Mouse (Mus musculus): ENCODE measurements around the gene Grm4. TPM values are rescaled to one million over a fixed set of nuclear protein-coding genes. Genes with fewer than 3 reads are reported as not detected.

Gene Grm4
- polyA plus RNA-seq, 1 experiment from 2014 or later, result 0.59 TPM

GRCm38 (mm10) chr17:27480143-27481103 is 40.8 kb downstream of the Grm4 start:
- Histone ChIP-seq H3K4me3 (replicated peaks) (no peak overlapping the region), H3K36me3 (no peaks in the 10 kb centered on the region), H3K27ac (no peak overlapping the region), H3K9ac (replicated peaks) (no peak overlapping the region), H3K4me1 (replicated peaks) (peaks cover 19% of the 10 kb centered on the region), H3K27me3 (peaks cover 14% of the 10 kb centered on the region), H3K9me3 (0 out of 2 replicates have a peak, but pooled peaks cover 5% of the 10 kb centered on the region), H3K4me2 (no peak overlapping the region)
- ATAC-seq (ENCODE audit: insufficient number of reproducible peaks, insufficient read depth, low FRiP score, low TSS enrichment, low read depth), result no peak
- 63% methylated on average over 29 of the region's 29 CpGs for WGBS

DNA sequence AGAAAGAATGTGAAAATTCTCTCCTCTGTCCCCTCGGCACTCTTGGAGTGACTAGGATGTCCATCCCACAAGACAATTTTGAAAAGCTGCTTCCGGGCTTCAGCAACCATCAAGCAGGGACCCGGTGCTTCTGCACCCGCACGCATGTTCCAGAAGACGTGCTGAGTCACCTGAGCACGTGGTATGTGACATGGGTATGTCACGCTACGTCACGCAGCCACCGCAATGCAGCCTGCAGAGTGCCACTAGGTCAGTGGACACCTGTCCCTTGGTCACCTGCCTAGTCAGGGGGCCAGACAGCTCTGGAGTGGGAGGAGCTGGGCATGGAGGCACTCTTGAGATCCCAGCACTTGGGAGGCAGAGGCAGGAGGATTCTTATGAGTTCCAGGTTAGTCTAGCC is 45.6 kb downstream of the Grm4 start:
- ATAC-seq (ENCODE audit: insufficient number of reproducible peaks, insufficient read depth, low FRiP score, low TSS enrichment, low read depth), result no peak
- H3K27me3 ChIP-seq, result 0 out of 2 replicates have a peak, but pooled peaks cover 6% of the 10 kb centered on the region
- no peak overlapping the region for H3K27ac ChIP-seq
- WGBS, result 94% methylated on average over 11 of the region's 11 CpGs
- H3K4me1 ChIP-seq (replicated peaks), result peaks cover 4% of the 10 kb centered on the region; the same call in 1 of the 2 replicates
- H3K36me3 ChIP-seq, result no peaks in the 10 kb centered on the region
- H3K9me3 ChIP-seq, result 0 out of 2 replicates have a peak, but pooled peaks cover 5% of the 10 kb centered on the region
- no peak overlapping the region for H3K4me3 ChIP-seq (replicated peaks)
- no peak overlapping the region for H3K4me2 ChIP-seq
- H3K9ac ChIP-seq (replicated peaks), result no peak overlapping the region

DNA sequence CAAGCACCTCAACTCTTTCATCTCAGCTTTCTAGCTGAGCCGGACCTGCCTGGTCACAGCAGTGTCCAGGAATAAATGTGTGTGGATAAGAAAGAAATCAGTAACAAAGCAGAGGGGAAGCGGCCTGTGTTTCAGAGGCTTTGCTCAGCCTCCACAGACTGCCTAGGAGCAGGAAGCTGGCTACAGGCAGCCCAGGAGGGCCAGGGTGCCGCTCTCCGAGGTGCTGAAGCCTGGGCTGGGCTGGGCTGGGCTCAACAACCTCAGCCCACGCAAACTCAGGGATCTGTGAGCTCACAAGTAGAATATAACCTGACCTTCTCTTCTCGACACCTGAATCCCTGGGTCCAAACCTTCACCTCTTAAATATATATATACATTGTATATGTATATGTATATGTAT is 54.6 kb downstream of the Grm4 start:
- no peaks in the 10 kb centered on the region for H3K9me3 ChIP-seq
- no peak for ATAC-seq (ENCODE audit: insufficient number of reproducible peaks, insufficient read depth, low FRiP score, low TSS enrichment, low read depth)
- no peak overlapping the region for H3K9ac ChIP-seq (replicated peaks)
- no peak overlapping the region for H3K4me3 ChIP-seq (replicated peaks)
- no peaks in the 10 kb centered on the region for H3K4me1 ChIP-seq (replicated peaks)
- peaks cover 13% of the 10 kb centered on the region; the same call in 1 of the 2 replicates for H3K27me3 ChIP-seq
- no peaks in the 10 kb centered on the region for H3K36me3 ChIP-seq
- no peak overlapping the region for H3K27ac ChIP-seq
- WGBS, result 25% methylated on average over 6 of the region's 6 CpGs
- no peak overlapping the region for H3K4me2 ChIP-seq

DNA sequence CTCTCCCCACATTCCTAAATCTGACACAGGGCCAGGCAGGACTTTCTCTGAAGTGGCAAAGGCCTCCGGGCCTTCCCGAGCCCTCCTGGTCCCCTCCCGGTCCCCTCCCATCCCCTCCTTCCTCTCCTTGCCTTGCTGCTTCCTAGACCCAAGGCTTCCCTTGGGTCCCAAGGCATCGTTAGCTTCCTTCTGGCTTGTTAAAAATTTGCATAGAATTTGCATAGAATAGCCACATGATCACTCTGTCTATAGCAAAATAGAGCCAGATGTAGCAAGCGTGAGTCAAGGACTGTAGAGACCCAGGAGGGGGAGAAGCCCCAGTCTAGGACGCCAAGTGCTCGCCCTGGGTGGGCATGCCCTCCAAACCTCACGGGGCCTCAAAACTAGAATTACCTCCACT is 55.3 kb downstream of the Grm4 start:
- H3K4me3 ChIP-seq (replicated peaks), result no peak overlapping the region

GRCm38 (mm10) chr17:27464327-27464962 is 56.8 kb downstream of the Grm4 start:
- Histone ChIP-seq H3K27ac (no peak overlapping the region), H3K4me1 (replicated peaks) (no peaks in the 10 kb centered on the region), H3K4me3 (replicated peaks) (no peak overlapping the region), H3K9me3 (no peaks in the 10 kb centered on the region), H3K4me2 (no peak overlapping the region), H3K36me3 (no peaks in the 10 kb centered on the region), H3K9ac (replicated peaks) (no peak overlapping the region), H3K27me3 (peaks cover 9% of the 10 kb centered on the region; the same call in 1 of the 2 replicates)
- WGBS, result 45% methylated on average over 8 of the region's 8 CpGs
- ATAC-seq (ENCODE audit: insufficient number of reproducible peaks, insufficient read depth, low FRiP score, low TSS enrichment, low read depth), result no peak

More for the DNA sequence above, 55.3 kb downstream of the Grm4 start:
- Histone ChIP-seq H3K27me3 (peaks cover 13% of the 10 kb centered on the region; the same call in 1 of the 2 replicates), H3K4me1 (replicated peaks) (no peaks in the 10 kb centered on the region), H3K9me3 (no peaks in the 10 kb centered on the region), H3K4me2 (no peak overlapping the region), H3K36me3 (no peaks in the 10 kb centered on the region), H3K27ac (no peak overlapping the region), H3K9ac (replicated peaks) (no peak overlapping the region)
- no peak for ATAC-seq (ENCODE audit: insufficient number of reproducible peaks, insufficient read depth, low FRiP score, low TSS enrichment, low read depth)
- 74% methylated on average over 8 of the region's 8 CpGs for WGBS

GRCm38 (mm10) chr17:27459979-27460378 is 61.2 kb downstream of the Grm4 start:
- ATAC-seq (ENCODE audit: insufficient number of reproducible peaks, insufficient read depth, low FRiP score, low TSS enrichment, low read depth), result no peak
- H3K9me3 ChIP-seq, result no peaks in the 10 kb centered on the region
- no peak overlapping the region for H3K4me3 ChIP-seq (replicated peaks)
- H3K4me1 ChIP-seq (replicated peaks), result no peaks in the 10 kb centered on the region
- peaks cover 10% of the 10 kb centered on the region; the same call in 1 of the 2 replicates for H3K27me3 ChIP-seq
- no peak overlapping the region for H3K9ac ChIP-seq (replicated peaks)
- WGBS, result 71% methylated on average over 10 of the region's 10 CpGs
- H3K27ac ChIP-seq, result no peak overlapping the region
- no peak overlapping the region for H3K4me2 ChIP-seq
- no peaks in the 10 kb centered on the region for H3K36me3 ChIP-seq

- 89% methylated on average over 3 of the region's 3 CpGs for WGBS
- Histone ChIP-seq H3K36me3 (no peaks in the 10 kb centered on the region), H3K4me2 (no peak overlapping the region), H3K4me3 (replicated peaks) (no peak overlapping the region), H3K27me3 (peaks cover 14% of the 10 kb centered on the region; the same call in 1 of the 2 replicates), H3K27ac (no peak overlapping the region), H3K9me3 (no peaks in the 10 kb centered on the region), H3K9ac (replicated peaks) (no peak overlapping the region), H3K4me1 (replicated peaks) (no peaks in the 10 kb centered on the region)
- no peak for ATAC-seq (ENCODE audit: insufficient number of reproducible peaks, insufficient read depth, low FRiP score, low TSS enrichment, low read depth)
These were observed 62.0 kb downstream of the Grm4 start for GRCm38 (mm10) chr17:27459241-27459640.

- no peak for ATAC-seq (ENCODE audit: insufficient number of reproducible peaks, insufficient read depth, low FRiP score, low TSS enrichment, low read depth)
- peaks cover 11% of the 10 kb centered on the region; the same call in 1 of the 2 replicates for H3K27me3 ChIP-seq
- H3K27ac ChIP-seq, result no peak overlapping the region
- no peaks in the 10 kb centered on the region for H3K4me1 ChIP-seq (replicated peaks)
- no peak overlapping the region for H3K9ac ChIP-seq (replicated peaks)
- H3K36me3 ChIP-seq, result no peaks in the 10 kb centered on the region
- no peak overlapping the region for H3K4me2 ChIP-seq
- H3K9me3 ChIP-seq, result no peaks in the 10 kb centered on the region
- WGBS, result 77% methylated on average over 3 of the region's 3 CpGs
- no peak overlapping the region for H3K4me3 ChIP-seq (replicated peaks)
These were observed 63.2 kb downstream of the Grm4 start for GRCm38 (mm10) chr17:27457863-27458494.

- WGBS, result 88% methylated on average over 9 of the region's 9 CpGs
- Histone ChIP-seq H3K4me2 (no peak overlapping the region), H3K36me3 (no peaks in the 10 kb centered on the region)
These were observed 64.1 kb downstream of the Grm4 start for GRCm38 (mm10) chr17:27457038-27457577.

DNA sequence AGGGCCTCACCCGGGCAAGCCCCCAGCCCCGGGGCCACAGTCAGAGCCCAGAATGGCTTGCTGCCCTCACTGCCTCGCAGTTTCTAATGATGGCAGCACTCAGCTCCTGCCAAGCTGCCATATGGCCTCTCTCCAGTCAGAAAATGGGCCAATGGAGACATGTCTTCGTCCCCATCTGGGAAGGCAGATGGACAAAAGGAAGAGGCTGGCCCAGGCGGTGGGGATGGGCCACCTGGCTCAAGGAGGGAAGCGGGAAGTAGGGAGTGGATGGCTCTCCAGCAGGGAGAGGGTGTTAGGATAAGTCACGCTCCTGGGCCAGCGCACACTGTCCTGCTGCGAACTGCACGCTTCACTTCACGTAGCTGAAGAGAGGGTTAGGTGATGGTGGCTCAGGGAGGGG is 64.8 kb downstream of the Grm4 start:
- 75% methylated on average over 11 of the region's 11 CpGs for WGBS
- Histone ChIP-seq H3K4me1 (replicated peaks) (no peaks in the 10 kb centered on the region), H3K27me3 (peaks cover 11% of the 10 kb centered on the region; the same call in 1 of the 2 replicates), H3K27ac (no peak overlapping the region), H3K4me2 (no peak overlapping the region), H3K9me3 (no peaks in the 10 kb centered on the region), H3K4me3 (replicated peaks) (no peak overlapping the region), H3K9ac (replicated peaks) (no peak overlapping the region), H3K36me3 (no peaks in the 10 kb centered on the region)
- no peak for ATAC-seq (ENCODE audit: insufficient number of reproducible peaks, insufficient read depth, low FRiP score, low TSS enrichment, low read depth)

More at GRCm38 (mm10) chr17:27457038-27457577, 64.1 kb downstream of the Grm4 start:
- no peak overlapping the region for H3K4me3 ChIP-seq (replicated peaks)
- no peak for ATAC-seq (ENCODE audit: insufficient number of reproducible peaks, insufficient read depth, low FRiP score, low TSS enrichment, low read depth)
- no peak overlapping the region for H3K9ac ChIP-seq (replicated peaks)
- no peaks in the 10 kb centered on the region for H3K4me1 ChIP-seq (replicated peaks)
- H3K9me3 ChIP-seq, result no peaks in the 10 kb centered on the region
- H3K27me3 ChIP-seq, result peaks cover 11% of the 10 kb centered on the region; the same call in 1 of the 2 replicates
- no peak overlapping the region for H3K27ac ChIP-seq

All from limb, embryonic 12.5 days (tissue).